Mouse (Mus musculus) left cerebral cortex, adult 18-20 months (tissue): Measurements from ENCODE around the gene Pbx1. TPM values are rescaled to one million over a fixed set of nuclear protein-coding genes. Genes with fewer than 3 reads are reported as not detected.

Source experiments
- DNase-seq, 2 experiments: peaks; one replicate each; pipeline ENCODE4 v3.0.0; 2021 to 2022; ENCODE audit warnings: low spot score in 2 of 2, mixed read lengths in 1 of 2
- total RNA-seq, 2 experiments: library from RNA; stranded (reverse); gene quantifications; 2 replicates each; pipeline ENCODE4 v1.2.3; 2021

The Pbx1 gene
- total RNA-seq, 2 experiments from 2014 or later = 130 to 135 TPM

DNA sequence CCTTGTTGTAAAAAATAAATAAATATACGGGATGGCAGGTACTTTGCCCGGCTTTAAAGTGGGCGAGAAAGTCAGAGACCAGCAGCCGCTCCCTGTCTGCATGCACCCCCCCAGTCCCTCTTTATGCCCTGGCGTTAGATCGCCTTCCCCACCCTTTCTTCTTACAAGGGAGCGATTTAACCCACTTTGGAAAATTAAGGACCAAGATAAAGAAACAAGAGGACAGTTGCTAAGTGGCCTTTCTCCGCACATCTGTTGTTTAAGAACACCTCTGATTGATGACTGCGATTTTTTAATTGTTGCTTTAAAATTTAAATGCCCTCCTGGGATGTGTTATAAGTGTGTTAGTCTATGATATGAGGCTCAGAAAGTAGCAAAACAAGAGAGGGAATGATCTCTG lies 5.2 kb downstream of the Pbx1 start:
- no peak for DNase-seq

DNA sequence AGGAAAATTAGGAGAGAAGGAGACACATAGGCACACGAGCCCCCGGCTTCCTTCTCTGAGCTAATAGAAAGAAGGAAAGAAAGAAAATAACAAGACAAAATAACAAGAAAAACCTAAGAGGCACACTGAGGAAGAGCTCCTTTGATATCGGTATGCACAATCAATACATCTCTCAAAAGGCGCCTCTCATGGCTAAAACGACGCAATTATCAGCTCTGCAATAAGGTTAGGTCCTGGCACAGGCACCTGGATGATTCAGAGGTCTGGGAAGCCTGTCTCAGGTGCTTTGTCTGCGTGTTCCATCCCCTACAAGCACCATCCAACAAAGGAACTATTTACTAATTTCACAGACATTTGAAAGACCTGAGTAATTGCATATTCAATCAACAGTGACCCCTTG lies 5.8 kb downstream of the Pbx1 start:
- DNase-seq = no peak

DNA sequence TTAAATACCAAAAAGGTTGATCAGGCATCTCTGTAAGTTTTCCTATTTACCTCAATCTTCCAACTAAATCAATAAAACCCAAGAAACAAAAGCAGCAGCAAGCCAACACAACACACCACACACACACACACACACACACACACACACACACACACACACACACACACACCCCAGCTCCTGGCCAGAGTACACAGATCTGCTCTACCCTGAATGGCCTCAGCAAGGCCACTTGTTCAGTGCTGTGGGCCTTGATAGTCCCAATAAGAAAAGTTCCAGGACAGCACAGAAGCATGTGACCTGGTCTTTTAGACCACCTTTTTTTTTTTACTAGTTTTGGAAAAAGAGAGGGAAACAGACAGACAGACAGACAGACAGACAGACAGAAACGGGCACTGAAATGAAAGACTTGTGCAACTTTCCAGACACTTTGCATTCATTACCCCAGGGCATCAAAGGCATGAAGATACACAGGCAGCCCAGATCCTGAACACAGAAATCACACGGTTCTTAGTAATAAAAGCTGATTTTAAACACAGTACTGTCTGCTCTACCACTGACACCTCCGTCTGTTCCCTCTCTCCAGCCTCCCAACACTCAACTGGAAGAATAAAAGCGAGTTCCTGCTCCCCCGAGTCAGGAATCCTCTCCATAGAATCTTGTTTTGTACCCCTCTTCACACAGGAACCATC lies 6.9 kb downstream of the Pbx1 start:
- no peak for DNase-seq

DNA sequence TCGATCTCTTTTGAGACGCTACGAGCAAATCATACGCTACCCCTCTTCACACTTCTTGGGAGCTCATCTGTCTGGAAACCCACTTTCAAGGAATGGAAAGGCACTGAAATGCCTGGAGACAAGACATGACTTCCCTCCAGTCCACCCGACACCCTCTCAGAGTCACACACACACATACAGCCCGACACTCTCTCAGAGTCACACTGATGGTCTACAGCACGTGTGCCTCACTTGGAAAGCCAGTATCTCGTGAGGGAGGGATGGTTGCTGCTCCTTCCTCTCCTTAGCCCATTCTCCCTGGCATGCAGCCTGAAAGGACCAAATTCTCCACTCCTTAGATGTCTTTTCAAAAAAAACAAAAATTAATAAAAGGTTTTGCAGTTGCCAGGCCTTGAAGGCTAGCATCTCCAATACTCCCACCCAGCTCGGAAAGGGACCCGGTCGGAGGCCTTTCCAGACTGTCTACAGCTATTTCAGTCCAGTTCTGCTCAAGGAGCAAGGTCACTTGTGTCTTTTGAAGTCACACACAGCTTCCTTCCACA lies 8.6 kb downstream of the Pbx1 start:
- no peak for DNase-seq

DNA sequence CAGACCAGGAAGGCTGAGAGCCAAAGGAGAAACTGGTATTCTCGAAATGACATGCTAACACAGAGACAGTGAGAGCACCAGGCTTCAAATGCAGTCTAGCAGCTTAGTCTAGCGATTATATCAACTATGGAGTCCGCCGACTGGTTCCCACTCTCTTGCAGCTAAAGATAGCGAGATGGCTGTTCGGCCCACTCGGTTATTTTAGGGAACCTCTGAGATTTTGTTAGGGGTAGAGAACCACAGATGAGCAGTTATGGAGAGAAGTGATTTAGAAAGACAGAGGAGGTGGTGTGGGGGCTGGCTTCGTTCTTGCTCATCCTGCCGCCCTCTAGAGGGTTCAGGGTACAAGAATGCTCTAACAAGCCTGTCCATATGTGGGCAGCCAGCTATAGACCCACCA lies 13.2 kb downstream of the Pbx1 start:
- DNase-seq = peak; percentile 59 to 74

DNA sequence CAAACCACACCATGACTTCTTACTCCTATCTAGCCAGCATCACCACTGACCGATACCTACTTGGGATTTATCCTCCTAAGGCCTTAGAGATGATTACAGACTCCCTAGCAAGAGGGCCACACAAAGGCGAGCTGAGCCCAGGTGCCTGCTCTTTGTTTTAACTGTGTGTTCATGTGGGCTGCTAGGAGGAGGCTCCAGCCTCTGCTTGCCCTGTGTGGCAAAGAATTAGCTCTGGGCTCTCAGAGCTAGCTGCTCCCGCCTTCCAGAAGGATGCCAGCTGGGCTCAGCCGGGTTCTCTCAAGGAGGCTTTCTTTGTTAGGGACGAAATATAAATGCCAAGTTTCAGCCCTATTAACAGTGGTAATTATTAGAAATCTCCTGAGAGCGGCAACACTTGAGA lies 14.4 kb downstream of the Pbx1 start:
- DNase-seq = no peak

DNA sequence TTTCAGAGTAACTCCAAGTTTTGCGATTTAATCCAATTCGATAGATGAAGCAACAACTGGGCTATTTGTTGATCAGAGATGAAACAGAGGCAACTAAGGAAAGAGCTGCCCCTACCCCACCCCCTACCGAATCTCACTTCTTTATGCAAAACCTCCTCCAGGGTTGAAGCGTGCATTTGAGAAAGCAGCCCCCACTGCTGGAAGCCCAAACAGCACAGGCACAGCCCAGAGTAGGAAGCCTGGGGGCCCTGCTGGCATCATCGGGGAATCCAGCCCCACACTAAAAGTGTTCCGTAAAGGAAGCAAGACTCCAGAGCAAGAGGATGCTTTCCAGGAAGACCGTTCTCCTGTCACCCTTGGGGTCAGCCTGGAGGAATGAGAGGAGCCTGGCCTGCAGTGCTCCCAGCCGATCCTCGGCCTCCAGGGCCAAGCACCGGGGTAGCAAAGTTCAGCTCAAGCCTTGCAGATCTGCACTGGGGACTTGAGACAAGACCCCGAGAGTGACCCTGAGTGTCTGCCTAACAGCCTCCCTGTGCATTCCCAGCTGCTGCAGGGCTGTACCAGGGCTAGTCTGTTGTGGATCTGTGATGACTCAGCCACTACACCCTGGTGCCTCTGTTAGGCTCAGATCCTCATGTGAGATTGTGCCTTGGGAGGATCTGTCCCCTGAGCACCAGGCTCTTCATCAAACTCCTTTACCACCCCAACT lies 15.2 kb downstream of the Pbx1 start:
- DNase-seq = no peak

DNA sequence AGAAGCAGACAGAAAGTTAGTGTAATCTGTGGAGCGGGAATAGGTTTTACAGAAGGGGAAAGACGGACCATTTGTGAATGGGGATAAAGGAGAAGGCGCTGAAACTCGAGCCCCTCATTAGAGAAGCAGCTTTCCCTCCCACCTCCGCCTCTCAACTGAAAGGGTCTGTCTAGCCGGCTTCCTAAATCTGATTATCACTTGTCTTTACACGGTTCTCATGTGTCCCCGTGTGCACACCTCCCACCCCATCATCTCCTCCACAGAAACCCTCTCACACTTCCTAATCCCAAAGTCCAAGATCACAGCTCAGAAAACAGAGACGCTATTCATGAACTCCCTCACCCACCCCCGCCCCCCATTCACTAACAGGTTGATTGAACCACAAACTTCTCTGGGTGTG lies 21.5 kb downstream of the Pbx1 start:
- DNase-seq = no peak

DNA sequence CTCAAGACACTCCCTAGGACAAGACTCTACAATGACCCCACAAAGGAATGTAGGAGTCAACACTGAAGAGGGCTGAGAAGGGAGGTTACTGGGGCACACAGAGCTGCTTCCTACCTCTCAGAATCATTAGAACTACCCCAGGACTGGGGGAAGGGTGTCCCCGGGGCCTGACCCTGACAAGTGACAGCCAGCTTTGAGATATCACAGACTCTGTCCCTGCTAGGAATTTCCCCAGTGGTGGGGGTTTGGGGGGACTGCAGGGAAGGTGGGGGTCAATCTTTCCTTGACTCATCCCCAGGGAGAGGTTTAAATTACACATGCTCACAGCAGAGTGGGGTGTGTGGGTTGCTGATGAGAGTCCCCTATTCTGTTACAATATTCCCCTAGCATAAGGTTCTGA lies 22.0 kb downstream of the Pbx1 start:
- no peak for DNase-seq

DNA sequence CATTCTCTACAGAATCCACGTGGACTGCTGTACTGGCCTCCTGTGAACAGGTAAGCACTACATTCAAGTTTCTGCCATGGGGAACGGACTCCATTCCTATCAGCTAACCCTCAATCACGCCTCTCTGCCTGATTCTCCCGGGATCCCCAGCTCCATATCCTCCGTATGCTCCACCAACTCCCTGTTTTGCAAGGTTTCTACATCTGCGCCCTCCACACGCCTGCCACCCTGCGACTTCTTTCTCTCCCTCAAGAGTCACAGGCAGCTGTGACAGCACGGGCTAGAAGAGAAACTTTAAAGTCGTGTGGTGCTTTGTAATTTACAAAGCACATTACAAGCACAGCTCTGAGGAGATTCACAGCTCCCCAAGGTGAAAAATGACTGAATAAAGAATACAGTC lies 23.3 kb downstream of the Pbx1 start:
- DNase-seq = no peak

DNA sequence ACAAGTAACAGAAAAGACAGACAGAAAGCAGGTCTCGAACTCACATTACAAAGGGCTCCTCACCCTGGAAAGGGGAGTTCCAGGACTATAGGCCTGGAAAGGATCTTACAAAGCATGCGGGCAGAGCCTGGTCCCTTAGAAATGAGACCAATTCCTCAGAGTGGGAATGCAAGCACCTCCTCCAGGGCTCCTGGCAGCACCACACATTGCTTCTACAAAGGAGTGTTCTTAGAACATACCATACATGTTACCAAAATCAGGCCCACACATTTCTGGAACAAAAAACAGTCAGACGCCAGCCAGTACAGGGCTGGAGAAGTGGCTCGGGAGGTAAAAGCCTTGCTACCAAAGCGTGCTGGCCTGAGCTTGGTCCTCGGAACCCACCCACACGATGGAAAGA lies 24.1 kb downstream of the Pbx1 start:
- DNase-seq = no peak

DNA sequence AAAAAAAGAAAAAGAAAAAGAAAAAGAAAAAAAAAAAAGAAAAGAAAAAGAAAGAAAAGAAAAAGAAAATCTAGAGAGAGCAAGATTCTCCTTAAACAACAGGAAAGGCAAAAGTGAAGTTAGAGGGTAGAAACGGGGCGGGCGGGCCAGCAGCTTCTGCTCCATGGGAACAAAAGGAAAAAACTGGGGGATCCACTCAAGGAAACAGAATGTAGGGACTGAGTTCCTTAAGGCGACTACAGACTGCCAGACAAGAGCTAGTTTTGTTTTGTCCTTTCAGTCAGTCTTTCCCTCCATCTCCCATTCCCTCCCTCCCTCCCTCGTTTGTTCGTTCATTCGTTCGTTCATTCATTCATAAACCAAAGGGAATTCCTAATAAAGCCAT lies 25.8 kb downstream of the Pbx1 start:
- DNase-seq = no peak

DNA sequence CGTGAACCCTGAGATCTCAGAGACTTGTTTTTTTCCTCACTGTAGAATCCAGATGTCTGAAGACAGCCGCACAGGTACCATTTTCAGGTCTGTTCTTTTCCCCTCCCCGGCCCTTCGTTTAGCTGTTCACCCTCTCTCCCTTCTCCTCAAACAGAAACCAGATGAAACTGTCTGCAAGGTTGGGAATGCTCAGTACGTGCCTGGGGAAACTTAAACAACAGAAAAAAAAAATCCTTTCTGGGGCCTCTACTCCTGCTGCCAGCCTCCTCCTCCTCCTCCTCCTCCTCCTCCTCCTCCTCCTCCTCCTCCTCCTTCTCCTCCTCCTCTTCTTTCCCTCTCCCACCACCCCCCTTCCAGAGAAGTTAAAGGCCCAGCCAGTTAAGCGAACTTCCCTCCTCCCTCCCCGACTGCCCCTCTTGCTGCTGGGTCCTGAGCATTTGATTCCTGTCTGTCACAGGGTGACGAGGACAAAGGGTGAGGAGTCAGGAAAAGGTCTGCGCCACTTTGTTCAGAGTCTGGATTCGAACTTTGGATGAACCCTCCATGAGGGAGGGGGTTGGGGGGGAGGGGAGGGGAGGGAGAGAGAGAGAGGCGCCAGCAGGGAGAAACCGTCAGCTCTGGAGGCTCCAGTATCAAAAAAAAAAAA lies 26.3 kb downstream of the Pbx1 start:
- DNase-seq = no peak

DNA sequence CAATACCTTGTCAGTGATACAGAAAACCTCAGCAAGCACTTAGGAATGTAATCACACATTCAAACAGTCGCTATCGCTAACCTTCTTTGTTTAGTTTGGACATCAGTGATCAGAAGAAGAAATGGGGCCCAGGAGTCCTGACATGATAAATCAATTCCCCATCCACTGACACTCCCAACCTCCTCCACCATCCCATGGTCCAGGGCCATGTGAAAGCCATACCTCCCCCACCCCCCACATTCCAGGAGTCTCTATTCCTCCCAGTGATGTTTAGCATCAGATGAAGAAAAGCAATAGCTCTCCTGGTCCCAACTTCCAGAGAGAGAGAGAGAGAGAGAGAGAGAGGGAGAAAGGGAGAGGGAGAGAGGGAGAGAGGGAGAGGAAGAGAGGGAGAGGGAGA lies 28.5 kb downstream of the Pbx1 start:
- DNase-seq = no peak

DNA sequence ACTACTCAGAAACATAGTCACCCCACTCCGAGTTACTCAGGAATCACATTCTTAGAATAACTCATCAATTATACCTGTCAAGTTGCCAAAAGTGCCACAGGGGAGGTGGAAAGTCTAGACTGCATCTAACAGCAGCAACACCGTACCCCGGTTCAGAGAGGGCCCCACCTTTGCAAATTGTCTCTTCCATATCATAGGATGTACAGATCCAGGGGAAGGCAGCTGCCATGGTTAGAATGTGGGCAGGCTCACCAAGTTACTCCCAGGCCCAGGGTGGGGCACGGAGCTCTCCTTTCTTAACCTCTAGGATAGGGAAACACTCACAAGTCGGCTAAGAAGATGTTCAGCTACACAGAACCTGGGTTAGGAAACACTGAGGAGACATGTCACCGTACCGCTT lies 29.4 kb downstream of the Pbx1 start:
- no peak for DNase-seq

DNA sequence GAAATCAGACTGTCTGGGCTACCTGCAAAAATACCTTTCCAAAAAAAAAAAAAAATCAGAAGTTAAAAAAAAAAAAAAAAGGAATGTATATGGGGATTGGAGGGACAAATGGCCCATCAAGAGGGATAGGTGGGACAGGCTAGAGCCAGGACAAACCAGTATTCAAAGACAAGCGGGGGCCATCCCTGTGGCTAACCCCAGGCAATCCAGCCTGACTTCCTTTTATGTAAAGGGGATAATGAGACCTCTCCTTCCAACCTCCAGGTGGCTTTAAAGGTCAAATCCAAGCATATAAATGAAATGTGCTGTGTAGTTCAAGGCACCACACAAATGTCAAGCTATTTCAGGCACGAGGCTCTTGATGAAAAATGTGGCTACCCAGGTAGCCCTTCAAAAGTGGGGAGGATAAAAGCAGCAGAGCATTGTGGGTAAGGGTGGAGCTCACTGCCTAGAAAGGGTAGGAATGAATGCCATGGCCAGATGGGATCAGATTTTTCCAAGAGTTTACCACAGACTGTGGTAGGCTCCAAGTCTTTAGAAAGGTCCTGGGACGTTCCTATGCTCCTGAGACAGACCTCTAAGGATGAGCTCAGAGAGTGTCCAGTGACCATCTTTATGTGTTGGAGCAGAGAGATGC lies 36.4 kb downstream of the Pbx1 start:
- DNase-seq = no peak

DNA sequence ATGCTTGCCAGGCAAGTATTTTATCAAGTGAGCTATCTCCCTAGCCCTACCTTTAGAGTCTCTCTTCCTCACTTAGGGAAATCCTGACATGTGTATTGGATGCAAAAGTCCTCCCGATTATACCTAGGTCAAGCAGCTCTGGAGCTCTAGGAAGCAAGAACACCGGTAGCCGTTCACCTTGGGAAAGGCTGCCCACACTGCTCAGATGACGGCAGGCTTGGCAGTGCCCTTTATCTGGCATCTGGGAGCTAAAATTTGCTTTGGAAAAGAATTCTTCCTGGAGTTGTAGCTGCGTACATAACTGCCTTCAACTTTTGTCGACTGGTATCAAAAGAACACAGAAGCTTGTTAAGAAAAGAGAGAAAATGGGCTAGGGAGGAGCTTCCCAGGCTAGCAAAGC lies 37.5 kb downstream of the Pbx1 start:
- DNase-seq = no peak

DNA sequence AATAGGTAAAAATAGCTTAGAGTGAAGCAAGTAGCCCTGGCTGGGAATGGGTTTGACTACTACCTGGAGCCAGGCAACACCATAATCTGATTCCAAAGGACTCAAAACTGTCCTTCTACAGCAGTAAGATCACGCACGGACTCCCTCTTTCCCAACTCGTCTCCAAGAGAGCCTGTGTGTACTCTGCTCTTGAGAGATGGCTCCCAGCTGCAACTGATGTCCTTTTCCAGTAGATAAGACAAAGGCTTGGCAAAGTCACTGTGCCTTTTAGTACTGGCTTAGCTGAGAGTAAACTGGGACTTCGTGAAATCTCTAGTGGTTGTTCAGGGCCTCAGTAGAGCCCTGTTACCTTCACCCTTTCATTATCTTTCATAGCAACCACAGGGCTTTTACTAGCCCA lies 38.6 kb downstream of the Pbx1 start:
- DNase-seq = no peak

DNA sequence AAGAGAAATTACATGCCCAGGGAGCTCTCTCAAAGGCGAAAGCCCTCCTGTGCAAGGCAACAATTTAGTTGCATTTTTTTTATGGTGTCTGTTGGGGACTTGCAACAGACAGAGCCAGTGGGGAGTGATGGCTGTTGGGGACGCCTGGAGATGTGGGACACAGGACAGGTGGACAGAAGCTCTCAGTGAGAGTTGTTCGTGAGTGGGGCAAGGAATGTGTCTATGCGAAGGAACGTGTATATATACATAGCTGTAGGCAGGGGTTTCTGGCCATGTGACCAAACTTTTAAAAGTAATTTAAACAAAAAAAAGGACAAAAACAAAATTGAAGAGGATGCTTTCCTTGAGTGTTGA lies 39.6 kb downstream of the Pbx1 start:
- DNase-seq = no peak

DNA sequence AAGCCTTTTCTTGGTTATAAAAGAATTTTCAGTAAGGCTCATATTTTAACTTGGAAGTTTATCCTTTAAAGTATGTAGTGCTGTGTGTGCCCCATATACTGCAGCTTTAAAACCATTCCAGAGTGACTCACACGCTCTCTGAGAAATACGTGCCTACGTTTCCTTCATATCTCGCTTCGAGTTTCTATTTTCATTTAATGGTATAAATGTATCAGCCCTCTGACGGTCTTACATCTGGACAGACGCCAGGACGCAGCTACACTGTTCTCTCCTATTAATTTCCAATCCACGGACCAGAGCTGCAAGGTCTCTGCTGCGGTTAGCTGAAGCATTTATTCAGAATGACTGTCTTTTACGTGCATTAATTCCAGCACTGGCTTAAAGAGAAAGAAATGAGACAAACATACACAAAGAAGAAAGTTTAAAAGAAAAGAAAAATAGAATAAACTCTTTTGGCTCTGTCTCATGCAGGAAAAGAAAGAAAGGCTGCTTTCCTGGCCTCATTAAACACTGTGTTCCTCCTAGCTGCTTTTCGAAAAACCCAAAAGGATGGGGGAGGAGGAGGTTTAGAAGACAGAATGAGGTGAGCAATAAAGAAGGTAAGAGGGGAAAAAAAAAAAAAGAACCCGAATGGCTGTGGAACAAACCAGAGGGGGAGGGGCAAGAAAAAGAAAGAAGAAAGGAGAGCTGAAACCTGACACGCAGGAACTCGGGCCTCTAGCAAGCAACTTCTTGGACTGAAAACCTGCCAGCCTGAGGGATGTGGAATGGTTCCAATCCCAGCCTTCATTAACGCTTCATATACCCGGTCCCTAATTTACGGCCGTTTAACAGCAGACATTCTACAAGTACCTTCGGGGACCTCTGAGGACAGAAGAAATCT lies 40.2 kb downstream of the Pbx1 start:
- peak in 1 of 2 experiments; percentile 36 for DNase-seq

DNA sequence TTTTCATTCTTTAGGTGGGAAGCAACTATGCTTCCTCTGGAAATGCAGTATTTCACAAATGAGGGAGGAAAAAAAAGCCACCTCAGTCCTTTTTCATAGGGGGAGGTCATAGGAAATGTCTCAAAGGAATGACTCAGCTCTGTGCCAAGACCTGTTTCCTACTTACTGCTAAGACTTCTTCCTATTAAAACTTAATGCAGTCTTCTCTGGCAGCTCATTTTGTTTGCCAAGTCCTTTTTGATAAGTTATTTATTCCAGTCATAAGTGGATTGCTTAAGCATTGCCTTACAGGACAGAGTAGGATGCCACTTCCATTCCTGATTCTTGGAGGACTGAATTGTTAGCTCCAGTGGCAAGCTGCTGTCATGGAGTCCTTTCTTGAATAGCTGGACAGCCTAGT lies 41.3 kb downstream of the Pbx1 start:
- DNase-seq = no peak
